Mouse (Mus musculus) right cerebral cortex, postnatal 14 days (tissue): ENCODE results near the gene Icmt.

Source experiments
- DNase-seq: peaks from one replicate; pipeline ENCODE4 v3.0.0; 2022

Icmt gene

DNA sequence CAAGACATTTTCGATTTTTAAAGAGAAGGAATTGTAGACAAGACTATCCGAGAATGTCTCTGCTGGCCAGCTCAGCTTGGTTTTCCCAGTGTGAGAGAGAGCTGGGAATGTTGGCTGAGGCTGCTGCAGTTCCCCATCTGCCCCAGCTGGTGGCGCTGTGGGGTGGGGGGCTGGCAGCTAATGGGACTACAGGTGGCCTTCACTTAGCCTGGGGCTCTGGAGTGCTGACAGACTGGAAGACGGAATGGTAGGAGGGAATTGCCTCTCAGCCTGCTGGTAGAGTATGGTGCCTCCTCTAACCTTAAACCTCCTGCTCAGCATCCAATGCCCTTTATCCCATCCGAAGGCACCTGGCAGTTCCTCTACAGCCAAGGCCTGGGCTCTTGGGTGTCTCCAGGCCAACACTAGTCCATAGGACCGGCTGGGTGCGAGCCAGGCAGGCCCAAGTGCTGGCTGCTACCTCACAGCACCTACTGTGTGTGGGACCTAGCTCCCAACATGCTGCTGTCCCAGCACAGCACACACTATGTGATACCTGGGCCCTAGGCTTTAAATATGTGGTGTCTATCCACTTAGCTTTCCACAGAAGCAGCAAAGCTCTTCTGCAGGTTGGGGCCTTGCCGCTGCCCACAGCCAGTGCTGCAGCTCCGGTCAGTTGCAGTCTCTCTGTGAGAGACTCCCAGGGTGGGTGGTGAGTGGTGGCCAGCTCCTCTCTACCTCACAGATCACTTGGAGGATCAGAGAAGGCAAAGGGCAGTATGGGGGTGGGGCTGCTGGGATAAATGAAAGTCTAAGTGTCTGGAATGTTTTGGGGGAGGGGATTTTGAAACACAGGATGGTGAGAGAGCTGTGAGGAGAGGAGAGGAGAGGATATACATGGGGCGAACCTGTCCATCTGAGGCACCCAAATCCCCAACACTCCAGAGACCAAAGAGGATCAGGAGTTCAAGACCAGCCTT, 20.4 kb upstream of the Icmt start:
- no peak for DNase-seq

DNA sequence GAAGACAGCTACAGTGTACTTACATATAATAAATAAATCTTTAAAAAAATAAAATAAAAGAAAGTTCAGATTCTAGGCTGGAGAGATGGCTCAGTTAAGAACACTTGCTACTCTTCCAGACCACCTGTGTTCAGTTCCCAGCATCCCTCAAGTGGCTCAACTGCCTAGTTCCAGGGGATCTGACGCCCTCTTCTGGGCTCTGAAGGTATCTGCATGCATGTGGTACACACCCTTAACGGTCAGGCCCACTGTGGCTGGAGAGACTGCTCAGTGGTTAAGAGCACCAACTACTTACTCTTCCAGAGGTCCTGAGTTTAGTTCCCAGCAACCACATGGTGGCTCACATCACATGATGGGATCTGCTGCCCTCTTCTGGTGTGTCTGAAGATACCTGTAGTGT, 19.1 kb upstream of the Icmt start:
- no peak for DNase-seq

DNA sequence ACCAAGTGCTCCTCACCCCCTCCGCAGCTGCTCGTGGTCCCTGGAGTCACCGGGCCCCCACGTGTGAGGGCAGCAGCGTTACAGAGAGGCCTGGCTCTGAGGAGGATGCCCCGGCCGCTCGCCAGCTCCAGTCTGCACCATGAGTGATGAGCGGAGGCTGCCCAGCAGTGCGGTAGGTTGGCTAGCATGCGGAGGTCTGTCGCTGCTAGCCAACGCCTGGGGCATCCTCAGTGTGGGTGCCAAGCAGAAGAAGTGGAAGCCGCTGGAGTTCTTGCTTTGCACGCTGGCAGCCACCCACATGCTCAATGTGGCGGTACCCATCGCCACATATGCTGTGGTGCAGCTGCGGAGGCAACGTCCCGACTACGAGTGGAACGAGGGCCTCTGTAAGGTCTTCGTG, 18.0 kb upstream of the Icmt start:
- no peak for DNase-seq

DNA sequence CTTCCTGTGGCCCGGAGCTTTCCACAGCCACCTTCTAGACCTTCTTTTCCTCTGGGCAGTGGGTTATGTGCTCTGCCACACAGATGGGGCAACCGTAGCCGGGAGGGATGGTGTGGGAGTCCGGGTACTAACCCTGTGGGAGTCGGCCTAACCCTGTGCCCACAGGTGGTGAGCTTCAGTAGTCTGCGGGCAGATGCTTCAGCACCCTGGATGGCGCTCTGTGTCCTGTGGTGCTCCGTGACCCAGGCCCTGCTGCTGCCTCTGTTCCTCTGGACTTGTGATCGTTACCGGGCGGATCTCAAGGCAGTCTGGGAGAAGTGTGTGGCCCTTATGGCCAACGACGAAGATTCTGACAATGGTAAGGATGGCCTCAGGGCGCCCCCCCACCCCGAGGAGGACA, 15.4 kb upstream of the Icmt start:
- no peak for DNase-seq

DNA sequence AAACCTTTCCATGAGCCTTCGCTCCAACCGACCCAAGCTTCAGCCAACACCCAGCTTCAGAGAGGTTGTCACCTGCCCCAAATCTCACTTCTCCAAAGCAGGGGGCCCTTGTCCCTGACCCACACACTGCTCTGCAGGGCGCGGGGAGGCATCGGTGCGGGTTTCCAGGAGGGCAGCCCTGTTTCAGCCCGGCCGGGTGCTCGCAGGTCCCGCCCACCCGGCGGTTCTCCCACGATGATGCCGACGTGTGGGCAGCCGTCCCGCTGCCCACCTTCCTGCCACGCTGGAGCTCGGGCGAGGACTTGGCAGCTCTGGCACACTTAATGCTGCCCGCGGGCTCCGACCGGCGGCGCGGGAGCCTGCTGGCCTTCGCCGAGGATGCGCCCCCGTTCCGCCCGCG, 14.3 kb upstream of the Icmt start:
- DNase-seq: no peak

DNA sequence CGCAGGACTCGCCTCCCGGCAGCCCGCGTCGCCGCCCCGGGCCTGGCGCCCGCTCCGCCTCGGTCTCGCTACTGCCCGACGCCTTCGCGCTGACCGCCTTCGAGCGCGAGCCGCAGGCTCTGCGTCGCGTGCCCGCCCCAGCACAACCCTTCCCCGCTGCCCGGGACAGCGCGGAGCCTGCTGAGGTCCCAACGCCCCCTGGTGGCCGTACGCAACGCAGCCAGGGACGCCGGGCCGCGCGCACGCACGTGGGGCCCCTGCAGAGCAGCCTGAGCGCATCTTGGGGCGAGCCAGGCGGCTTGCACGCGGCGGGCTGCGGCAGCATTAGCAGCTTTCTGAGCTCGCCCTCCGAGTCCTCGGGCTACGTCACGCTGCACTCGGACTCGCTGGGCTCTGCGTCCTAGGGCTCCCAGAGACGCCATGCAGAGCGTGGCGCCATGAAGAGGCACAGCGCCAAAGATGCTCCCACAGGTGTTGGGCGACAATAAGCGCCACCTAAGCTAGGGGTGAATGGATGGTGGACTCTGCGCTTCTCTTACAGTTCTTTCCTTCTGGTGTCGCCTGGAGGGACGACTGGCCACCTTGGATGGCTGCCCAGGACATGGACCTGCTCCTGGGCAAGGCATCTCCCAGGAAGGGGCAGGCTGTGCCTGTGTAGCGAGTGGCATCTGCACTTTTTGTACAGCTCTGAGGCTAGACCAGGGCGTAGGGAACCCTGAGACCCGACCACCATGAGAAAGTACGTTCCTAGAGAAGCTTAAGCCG, 13.7 kb upstream of the Icmt start:
- peak; percentile 86 for DNase-seq

DNA sequence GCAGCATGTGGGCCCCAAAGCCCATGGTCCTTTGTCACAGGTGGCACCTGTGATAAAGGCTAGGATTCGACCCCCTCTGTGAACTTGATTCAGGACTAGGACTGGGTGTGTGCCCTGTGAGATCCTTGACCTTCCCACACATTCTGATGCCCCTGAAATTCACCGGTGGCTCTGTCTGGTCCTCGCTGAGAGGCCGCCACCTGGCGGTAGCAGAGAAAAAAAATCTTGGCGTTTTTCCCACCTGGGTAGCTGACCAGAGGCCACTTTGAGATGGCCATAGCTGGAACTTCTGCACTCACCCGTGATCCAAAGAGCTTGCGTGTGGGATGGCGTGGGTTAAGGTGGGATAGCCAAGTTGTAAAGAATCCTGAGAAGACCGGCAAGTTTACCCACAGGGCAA, 11.5 kb upstream of the Icmt start:
- no peak for DNase-seq

DNA sequence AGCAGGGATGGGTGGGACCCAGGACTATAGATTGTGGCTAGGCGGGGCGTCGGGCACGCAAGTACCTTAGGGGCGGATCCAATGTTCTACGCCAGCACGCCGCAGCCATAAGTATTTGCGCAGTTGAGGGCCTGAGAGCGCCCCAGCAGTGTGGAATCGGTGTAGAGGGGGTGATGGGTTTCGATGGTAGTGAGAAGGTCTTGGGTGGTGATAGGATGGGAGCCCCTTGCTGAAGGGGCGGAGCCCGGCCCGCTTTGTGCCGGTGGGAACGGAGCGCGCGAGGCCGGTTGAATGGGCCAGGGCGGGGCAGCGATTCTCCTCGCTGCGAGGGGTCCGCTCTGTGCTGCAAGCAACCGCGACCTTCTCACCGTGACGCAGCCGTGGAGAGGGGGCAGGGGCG, 10.8 kb upstream of the Icmt start:
- DNase-seq: no peak

DNA sequence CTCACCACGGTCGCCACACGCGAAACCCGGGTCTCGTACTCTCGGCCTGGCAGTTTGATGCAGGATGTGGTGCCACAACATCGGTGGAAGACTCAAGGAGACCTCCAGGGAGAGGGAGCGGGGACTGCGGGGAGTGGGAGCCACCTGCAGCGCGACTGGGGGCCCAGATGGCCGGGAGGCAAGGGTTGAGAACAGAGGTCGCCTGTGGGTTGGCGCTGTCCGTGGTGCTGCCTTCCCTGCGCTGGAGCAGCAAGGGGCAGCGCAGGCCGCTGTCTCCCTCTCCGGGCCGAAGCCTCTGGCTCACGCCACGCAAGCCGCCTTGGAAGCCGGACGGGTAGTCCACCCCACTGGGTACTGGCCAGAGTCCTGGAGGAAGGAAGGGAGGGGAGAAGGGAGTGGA, 10.1 kb upstream of the Icmt start:
- DNase-seq: peak; percentile 59

DNA sequence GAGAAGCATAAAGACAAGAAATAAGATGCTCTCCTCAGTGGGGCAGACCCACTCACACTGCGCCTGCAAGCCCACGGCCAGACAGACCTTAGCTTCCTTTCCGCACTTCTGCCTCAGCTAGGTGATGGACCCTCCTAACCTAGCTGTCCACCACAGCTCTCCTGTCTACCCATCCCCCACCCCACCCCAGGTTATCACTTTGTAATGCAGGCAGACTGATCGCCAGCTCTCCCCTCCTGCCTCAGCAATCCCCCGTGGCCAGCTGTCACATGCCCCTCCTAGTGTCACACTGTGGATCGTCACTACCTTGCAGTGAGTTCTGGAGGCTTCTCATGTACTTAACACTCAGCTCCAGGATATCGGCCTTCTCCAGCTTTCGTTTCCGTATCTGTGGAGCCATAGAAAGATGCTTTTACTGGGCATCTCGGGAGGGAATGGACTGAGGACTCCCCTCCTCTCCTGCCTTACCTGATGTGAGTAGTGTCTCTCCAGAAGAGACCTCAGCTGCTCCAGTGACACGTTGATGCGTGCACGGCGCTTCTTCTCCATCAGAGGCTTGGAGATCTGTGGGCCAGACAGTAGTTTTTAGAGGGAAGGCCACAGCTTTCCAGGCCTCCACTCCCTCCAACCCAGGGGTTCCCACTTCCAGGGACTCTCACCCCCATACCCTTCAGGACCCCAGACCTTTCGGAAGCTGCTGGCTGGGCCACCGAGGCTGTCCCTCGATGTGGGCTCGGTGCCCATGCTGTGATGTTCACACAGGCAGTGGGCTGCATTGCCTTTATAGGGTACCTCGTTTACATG, 9.5 kb upstream of the Icmt start:
- DNase-seq: no peak

DNA sequence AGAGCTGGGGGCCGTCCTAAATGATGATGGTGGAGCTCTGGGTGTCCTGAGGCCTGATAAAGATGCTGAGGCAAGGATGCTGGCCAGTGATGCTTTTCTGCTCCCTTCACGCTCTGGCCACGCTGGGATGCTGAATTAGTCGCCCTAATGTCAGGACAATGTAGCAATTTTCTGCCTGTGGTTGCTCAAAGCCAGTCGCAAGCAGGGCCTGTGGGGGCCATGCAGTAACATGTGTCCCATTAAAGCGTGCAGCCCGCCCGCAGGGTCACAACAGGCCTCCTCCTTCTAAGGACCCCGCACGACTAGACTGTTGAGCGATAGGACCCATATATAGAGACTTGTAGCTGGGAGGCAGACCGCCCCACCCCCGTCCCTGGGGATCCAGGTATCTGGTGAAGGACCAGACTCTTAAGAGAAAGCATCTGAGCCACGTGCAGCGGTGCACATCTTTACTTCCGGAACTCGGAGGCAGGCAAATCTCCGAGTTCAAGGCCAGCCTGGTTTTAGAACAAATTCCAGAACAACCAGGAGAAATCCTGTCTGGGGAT, 8.6 kb upstream of the Icmt start:
- no peak for DNase-seq

DNA sequence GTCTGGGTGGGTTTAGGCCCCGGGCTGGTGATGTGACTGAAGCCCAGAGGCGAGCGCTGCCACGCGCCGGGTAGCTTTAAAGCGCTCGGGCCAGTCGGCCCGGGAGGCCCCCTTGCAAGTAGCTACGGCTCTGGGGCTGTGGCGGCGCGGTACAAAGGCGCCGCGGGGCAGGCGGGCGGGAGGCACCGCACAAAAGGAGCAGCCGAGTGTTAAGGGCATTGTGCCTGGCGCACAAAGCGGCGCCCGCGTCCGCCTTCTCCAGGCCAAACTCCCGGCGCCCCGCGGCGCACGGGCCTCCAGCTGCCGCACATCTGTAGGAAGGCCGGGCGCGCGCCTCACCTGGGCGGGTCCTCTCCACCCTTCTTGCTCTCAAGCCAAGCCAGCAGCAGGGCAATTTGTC, 6.6 kb upstream of the Icmt start:
- no peak for DNase-seq

DNA sequence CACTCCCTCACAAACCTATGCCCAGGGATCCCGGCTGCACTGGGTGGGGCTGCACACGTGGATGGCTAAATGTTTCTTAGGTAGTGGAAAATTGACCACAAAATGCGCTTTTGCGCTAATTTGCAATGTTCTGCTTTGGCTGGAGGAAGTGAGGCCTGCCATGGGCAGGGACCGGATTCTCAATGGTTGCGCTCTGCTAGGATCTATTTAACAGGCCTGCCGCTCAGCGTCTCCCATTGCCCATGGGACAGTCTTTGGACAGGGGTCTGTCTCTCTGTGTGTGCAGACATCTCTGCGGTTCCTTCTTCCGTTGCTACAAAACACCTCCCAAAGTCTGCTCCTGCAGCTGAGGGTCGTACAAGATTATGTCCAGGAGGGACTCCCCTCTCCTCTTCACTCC, 6.0 kb upstream of the Icmt start:
- no peak for DNase-seq

DNA sequence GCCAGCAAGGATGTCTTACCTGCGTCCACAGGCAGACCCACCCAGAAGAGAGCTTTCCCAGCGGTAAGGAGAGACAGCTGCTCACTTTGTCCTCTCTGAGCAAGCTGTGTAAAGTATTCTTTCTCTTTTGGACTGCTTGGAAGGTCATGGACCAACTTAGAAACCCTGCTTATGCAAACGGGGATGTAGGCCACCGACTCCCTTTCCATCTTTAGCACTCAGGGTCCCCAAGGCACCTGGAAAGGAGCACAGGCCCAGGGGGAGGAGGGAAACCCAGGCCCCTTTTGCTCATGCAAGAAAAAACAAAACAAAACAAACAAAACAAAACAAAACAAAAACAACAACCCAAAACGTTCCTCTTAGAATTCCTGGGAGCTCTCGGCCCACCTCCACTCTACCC, 5.5 kb upstream of the Icmt start, which contains the start of gene Hes3:
Gene Hes3, minus strand, starts transcription at position 101 of the 400 bp plus-strand sequence.
- DNase-seq: no peak

DNA sequence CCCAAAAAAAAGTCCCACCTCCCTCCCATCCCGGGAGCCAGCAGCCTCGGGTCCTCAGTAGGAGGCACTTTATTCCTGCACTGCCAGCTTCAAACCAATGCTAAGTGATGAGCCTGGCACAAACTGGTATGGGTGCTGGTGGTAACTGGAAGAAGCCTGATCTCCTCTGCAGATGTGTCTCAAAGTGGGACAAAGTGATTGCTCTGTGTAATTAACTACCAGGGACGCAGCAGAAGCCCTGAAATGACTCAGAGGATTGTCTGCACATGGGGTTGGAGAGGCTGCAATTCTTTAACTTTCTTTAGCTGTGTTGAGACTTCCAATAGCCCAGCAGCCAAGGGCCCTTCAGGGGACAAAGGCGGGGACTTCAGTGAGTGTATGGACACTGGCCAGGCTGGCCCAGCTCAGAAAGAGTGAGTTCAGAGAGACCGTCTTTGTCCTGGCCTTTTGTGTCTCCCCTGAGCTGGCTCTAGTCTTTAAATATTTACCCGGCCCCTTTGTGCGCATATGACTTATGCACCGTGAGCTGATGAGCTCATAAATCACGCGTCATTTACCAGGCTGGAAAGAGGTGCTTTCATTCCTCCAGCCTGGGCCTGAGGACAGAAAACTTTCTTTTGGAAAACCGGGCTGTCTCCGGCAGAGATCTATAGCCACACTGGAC, 4.8 kb upstream of the Icmt start:
- no peak for DNase-seq

DNA sequence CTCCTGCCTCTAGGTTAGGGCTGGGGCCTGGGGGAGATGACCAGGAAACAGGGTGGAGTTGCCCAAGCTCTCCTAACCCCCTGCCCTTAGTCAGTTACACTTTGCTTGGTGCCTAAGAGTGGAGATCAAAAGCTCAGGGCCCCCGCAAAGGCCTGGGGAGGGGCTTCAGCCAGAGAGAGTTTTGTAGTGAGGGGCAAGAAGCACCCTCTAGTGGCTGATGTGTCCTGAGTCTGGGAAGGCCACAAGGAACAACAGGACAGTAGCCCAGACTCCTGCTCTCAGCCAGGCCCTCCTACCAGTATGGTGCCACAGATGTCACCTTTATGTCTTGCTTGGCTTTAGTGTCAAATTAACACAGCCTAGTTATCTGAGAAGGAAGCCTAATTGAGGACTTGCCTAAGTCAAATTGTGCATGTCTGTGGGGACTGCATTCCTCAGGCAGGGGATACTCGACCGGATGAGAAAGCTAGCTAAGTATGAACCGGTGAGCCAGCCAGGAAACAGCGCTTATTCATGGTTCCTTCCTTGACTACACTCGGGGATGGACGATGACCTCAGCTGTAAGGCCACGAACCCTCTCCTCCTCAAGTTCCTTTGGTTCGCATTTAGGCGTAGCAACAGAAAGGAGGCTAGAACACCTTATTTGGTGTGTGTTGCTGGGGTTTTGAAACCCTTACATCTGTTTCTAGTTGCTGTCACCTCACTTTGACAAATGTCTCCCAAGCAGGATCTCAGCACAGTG, 2.7 kb upstream of the Icmt start:
- no peak for DNase-seq

DNA sequence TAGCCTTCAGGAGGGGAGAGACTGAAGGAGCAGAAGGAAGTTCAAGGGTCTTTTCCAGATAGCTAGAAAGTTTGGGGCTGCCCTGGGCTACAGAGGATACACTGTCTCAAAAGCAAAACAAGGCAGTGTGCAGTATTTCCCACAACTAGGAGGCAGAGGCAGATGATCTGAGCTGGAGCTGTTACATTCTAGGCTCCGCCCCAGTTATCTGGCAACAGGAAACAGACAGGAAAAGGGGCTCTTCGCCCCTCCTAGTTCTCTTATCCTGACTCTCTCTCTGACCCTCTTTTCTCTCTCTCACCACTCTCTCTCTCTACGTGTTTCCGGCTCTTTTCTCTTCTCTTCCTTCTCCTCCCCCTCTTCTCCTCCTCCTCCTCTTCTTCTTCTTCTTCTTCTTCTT, 1.1 kb upstream of the Icmt start:
- DNase-seq: no peak

DNA sequence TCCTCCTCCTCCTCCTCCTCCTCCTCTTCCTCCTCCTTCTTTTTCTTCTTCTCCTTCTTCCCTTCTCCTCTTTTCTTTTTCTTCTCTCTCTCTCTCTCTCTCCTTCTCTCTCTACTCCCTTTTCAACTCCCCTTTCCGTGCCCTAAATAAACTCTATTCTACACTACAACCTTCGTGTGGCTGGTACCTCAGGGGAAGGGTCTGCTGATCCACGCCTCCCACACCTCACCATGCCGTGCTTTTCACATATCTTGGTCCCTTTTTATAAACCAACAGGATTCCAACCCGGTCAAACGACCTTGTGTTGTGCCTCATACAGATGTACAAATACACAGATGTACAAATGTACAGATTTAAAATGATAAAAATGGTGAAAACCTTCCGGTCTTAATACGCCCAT, 656 bp upstream of the Icmt start:
- no peak for DNase-seq

DNA sequence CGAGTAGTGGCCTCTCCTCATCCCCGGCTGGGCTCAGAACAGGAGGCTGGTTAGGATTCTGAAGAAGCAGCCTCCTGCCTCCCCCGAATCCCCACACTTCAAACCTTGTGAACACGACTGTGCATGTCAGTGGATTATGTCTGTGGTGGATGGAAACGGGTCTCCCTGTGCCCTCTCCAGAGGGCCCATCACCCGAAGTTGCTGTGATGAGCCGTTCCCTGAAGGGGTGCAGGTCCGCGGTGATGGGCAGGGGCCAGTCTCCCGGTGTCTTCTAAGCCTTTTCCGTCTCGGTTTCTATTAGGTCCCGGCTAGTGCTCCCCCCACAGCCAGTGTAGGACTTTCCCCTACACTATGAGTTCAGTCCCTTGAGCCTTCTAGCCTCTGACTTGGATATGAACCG, 1.8 kb downstream of the Icmt start:
- DNase-seq: no peak

DNA sequence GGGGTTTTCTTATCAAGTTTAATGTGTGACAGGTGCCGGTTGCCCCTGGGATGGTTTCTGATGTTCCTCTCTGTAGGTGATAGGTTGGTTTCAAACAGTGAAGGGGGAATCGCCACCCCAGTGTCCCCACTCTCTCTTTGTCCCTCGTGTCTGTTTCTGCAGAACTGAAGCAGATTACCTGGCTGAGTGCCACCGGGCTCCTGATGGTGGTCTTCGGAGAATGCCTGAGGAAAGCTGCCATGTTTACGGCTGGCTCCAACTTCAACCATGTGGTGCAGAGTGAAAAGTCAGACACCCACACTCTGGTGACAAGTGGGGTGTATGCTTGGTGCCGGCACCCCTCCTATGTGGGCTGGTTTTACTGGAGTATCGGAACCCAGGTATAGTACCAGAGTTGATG, 3.3 kb downstream of the Icmt start:
- DNase-seq: no peak

DNA sequence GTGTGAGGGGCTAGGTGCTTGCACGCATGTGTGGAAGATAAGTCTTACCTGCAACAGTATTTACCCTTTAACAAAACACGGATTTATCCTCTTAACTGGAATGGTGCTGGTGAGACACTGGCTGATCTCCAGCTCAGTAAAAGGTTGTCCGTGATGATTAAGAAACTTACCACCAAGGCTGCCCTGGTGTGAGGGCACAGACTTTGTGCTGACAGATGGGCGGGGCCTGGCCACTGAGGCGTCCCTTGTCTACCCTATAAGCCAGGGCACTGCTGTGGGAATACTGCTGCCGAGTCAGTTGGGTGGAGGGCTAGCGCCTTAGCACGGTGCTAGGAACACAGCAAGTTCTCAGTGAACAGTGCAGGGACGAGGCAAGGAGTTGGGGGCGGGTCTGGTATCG, 5.0 kb downstream of the Icmt start:
- DNase-seq: no peak

DNA sequence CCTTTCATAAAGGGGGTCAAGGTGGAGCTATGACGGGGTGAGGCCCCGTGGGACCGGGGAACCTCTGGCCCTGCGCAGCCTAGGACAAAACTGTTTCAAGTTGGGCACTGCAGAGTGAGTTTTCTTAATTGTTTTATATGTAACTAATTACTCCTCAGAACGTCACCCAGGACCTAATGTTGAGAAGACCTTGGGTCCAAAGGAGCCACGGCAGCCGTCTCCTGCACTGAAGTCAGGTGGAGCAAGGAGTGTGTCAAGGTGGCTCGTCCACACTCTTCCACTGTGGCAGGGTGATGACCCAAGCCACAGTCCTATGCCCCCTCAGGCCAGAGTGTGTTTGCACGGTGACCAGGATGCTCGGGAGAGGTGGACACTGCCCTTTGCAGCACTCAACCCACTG, 6.1 kb downstream of the Icmt start:
- DNase-seq: no peak
